8 mouse cellular contexts compared by ENCODE assay signal in the genomic region with DNA sequence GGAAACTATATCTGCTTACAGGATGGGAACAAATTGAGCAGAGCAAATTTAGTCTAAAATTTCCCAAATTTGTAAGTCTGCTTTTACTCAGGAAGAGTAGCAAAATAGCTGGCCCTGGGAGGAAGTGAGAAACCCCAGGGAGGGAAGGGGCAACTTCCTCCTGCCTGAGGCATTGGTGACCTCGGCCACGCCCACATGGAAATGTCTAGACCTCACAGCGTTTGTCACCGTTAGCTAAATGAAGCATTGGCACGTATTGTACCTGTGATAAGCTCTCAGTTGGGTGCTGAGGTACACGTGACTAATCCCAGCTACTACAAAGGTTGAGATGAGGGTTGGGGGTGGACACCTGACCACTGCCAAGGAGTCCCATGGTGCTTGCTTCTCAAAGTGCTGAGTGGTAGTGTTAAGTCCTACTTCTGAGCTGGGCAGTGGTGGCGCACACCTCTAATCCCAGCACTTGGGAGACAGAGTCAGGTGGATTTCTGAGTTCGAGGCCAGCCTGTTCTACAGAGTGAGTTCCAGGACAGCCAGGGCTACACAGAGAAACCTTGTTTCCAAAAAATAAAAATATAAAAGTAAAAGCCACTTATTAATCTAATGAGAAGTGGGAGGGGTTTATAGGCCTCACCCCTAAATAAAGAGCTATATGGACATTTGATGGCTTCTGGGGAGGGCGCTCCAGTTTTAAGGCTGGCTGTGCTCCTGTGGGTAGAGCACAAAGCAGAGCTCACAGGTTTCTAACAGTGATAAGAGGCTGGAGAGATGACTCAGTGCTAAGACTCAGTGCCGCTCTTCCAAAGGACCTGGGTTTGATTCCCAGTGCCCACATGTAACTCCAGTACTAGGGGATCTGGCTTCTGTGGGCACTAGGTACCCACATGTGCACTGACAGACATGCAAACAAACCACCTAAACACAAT. TPM values are rescaled to one million over a fixed set of nuclear protein-coding genes. Genes with fewer than 3 reads are reported as not detected.
DNase-seq lines count a peak whose midpoint lies in the region; ATAC-seq lines count a peak whose summit lies in the region.

No protein-coding gene starts in this region.

- H3K4me2 ChIP-seq in forebrain, embryonic 16.5 days (ENCODE audit: low read length): no peak overlapping the region

- peak; percentile 77 to 82 for DNase-seq in B cell, adult 2 months
- DNase-seq in cerebellum, postnatal 25 days: no peak
- no peak for DNase-seq in adrenal gland, adult 8-10 months

- no peak overlapping the region for H3K9ac ChIP-seq in forebrain, embryonic 16.5 days (replicated peaks; ENCODE audit: low read depth, low read length)

- no peaks in the 10 kb centered on the region for H3K9me3 ChIP-seq in forebrain, embryonic 16.5 days (ENCODE audit: control insufficient read depth, low read length)

- H3K36me3 ChIP-seq in forebrain, embryonic 16.5 days (ENCODE audit: control insufficient read depth, insufficient read depth): no peaks in the 10 kb centered on the region

- H3K27ac ChIP-seq in forebrain, embryonic 16.5 days (ENCODE audit: low read length): no peak overlapping the region

- H3K4me1 ChIP-seq in forebrain, embryonic 16.5 days (replicated peaks; ENCODE audit: control insufficient read depth, insufficient read depth, low read length): no peaks in the 10 kb centered on the region

- 63% methylated on average over 10 of the region's 10 CpGs for WGBS in forebrain, embryonic 16.5 days

- H3K27me3 ChIP-seq in forebrain, embryonic 16.5 days (replicated peaks; ENCODE audit: control insufficient read depth, insufficient read depth, low read length): no peaks in the 10 kb centered on the region

- peak; percentile 97 for ATAC-seq in CD4-positive, CD25-positive, alpha-beta regulatory T cell, adult 4 months
- peak; percentile 95 for ATAC-seq in inflammation-experienced regulatory T-cells, adult 6 months
- ATAC-seq in megakaryocyte-erythroid progenitor cell, adult 5-6 weeks (replicated peaks; ENCODE audit: low FRiP score, low TSS enrichment, poor library complexity, severe bottlenecking): peak; percentile 75
- no peak for ATAC-seq in forebrain, embryonic 16.5 days
- no peak for ATAC-seq in frontal cortex, adult (ENCODE audit: low TSS enrichment)

- H3K4me3 ChIP-seq in forebrain, embryonic 16.5 days (replicated peaks; ENCODE audit: low read length): no peak overlapping the region

RNA-seq across cellular contexts. Expression of a gene that starts 13.0 kb away (rescaled TPM):
- polyA plus RNA-seq in CD4-positive, CD25-positive, alpha-beta regulatory T cell, adult 4 months (2017; shearing (Covaris generic)): 10 to 100 TPM; 61.0 to 96.6 TPM
- 10 to 100 TPM; 50.5 to 86.1 (median 61.6) TPM for polyA plus RNA-seq in inflammation-experienced regulatory T-cells, adult 6 months (2017; shearing (Covaris generic))
- total RNA-seq in megakaryocyte-erythroid progenitor cell, adult 5-6 weeks (2014; fragmentation: Nextera tagmentation): 76.0 and 78.6 TPM in 2 replicates
- 107 and 132 TPM in 2 replicates for total RNA-seq in megakaryocyte-erythroid progenitor cell, adult 5-6 weeks (2017)
- 43.4 and 48.3 TPM in 2 replicates for polyA plus RNA-seq in forebrain, embryonic 16.5 days (2015; fragmentation: Nextera tagmentation; extraction: Ambion mirVana)
- total RNA-seq in adrenal gland, adult 8-10 months (2022): 100 to 1,000 TPM; 177 to 189 (median 179) TPM

RNA-seq across cellular contexts. Expression of a gene that starts 20.8 kb away (rescaled TPM):
- polyA plus RNA-seq in CD4-positive, CD25-positive, alpha-beta regulatory T cell, adult 4 months (2017; shearing (Covaris generic)): 10 to 100 TPM; 81.6 to 97.8 TPM
- polyA plus RNA-seq in inflammation-experienced regulatory T-cells, adult 6 months (2017; shearing (Covaris generic)): 10 to 100 TPM; 68.7 to 89.9 (median 76.3) TPM
- total RNA-seq in megakaryocyte-erythroid progenitor cell, adult 5-6 weeks (2014; fragmentation: Nextera tagmentation): 38.7 and 39.4 TPM in 2 replicates
- 64.8 and 65.4 TPM in 2 replicates for total RNA-seq in megakaryocyte-erythroid progenitor cell, adult 5-6 weeks (2017)
- 113 and 124 TPM in 2 replicates for polyA plus RNA-seq in forebrain, embryonic 16.5 days (2015; fragmentation: Nextera tagmentation; extraction: Ambion mirVana)
- 100 to 1,000 TPM; 102 to 141 (median 119) TPM for total RNA-seq in adrenal gland, adult 8-10 months (2022)

RNA-seq across cellular contexts. Expression of a gene that starts 42.1 kb away (rescaled TPM):
- polyA plus RNA-seq in CD4-positive, CD25-positive, alpha-beta regulatory T cell, adult 4 months (2017; shearing (Covaris generic)): 1 to 10 TPM; 2.3 to 5.2 TPM
- 1 to 10 TPM; 2.0 to 4.6 (median 2.2) TPM for polyA plus RNA-seq in inflammation-experienced regulatory T-cells, adult 6 months (2017; shearing (Covaris generic))
- total RNA-seq in megakaryocyte-erythroid progenitor cell, adult 5-6 weeks (2014; fragmentation: Nextera tagmentation): 0.20 TPM in 1 of 2 replicates, not detected in the other
- total RNA-seq in megakaryocyte-erythroid progenitor cell, adult 5-6 weeks (2017): not detected in 2 replicates
- 0.48 and 1.2 TPM in 2 replicates for polyA plus RNA-seq in forebrain, embryonic 16.5 days (2015; fragmentation: Nextera tagmentation; extraction: Ambion mirVana)
- total RNA-seq in adrenal gland, adult 8-10 months (2022): 10 to 100 TPM in 1 of 4 experiments, 1 to 10 TPM in 3; 4.3 to 10.2 (median 6.4) TPM

RNA-seq across cellular contexts. Expression of a gene that starts 56.8 kb away (rescaled TPM):
- polyA plus RNA-seq in CD4-positive, CD25-positive, alpha-beta regulatory T cell, adult 4 months (2017; shearing (Covaris generic)): 10 to 100 TPM; 24.6 to 29.6 TPM
- polyA plus RNA-seq in inflammation-experienced regulatory T-cells, adult 6 months (2017; shearing (Covaris generic)): 10 to 100 TPM; 28.1 to 37.0 (median 31.5) TPM
- 31.3 and 39.8 TPM in 2 replicates for total RNA-seq in megakaryocyte-erythroid progenitor cell, adult 5-6 weeks (2014; fragmentation: Nextera tagmentation)
- total RNA-seq in megakaryocyte-erythroid progenitor cell, adult 5-6 weeks (2017): 29.2 and 48.4 TPM in 2 replicates
- polyA plus RNA-seq in forebrain, embryonic 16.5 days (2015; fragmentation: Nextera tagmentation; extraction: Ambion mirVana): 33.3 and 39.8 TPM in 2 replicates
- 10 to 100 TPM; 53.5 to 63.5 (median 61.5) TPM for total RNA-seq in adrenal gland, adult 8-10 months (2022)

Comparison
In these comparisons a context has a peak if more than half of its experiments do, and no peak if none do; other contexts are left out.
1. DNase-seq: peak in B cell, adult 2 months (2 of 2); none in cerebellum, postnatal 25 days (0 of 2) and adrenal gland, adult 8-10 months (single experiment).
2. ATAC-seq: peak in CD4-positive, CD25-positive, alpha-beta regulatory T cell, adult 4 months (single experiment), inflammation-experienced regulatory T-cells, adult 6 months (single experiment) and megakaryocyte-erythroid progenitor cell, adult 5-6 weeks (single experiment); none in forebrain, embryonic 16.5 days (single experiment) and frontal cortex, adult (single experiment).